Mouse (Mus musculus) heart, embryonic 14.5 days (tissue): ENCODE results near the gene Axin1. TPM values are rescaled to one million over a fixed set of nuclear protein-coding genes. Genes with fewer than 3 reads are reported as not detected.
"Not testable (repeated sequence)": the region's sequence is repeated elsewhere in the genome, so short reads cannot be mapped to it uniquely, and the experiment has no call there.

ENCODE experiments used
- ATAC-seq: fragments of 200-750 bp; cut with Nextera tagmentation; 2 replicates; pipeline ENCODE4 v1.8.0; 2017; ENCODE audit warnings: low read depth, moderate TSS enrichment; ENCODE audit not compliant: insufficient number of reproducible peaks, insufficient read depth, low FRiP score
- H3K27ac ChIP-seq, 2 experiments: fragments of 200-500 bp in 1 of 2; fragments of 300-500 bp in 1 of 2; sonication (generic) in 1 of 2; replicated peaks in 1 of 2; 2 replicates each; pipeline ENCODE4 v1.5.1; 2012 to 2014; ENCODE audit warnings: low read depth in 2 of 2, low read length in 2 of 2, control low read depth in 1 of 2, mild to moderate bottlenecking in 1 of 2, mixed read lengths in 1 of 2; ENCODE audit not compliant: control insufficient read depth in 1 of 2, insufficient read depth in 1 of 2
- H3K27me3 ChIP-seq: fragments of 300-500 bp; sonication (generic); 2 replicates; pipeline ENCODE4 v1.6.1; 2014; ENCODE audit warnings: mild to moderate bottlenecking, low read length, control low read depth; ENCODE audit not compliant: control insufficient read depth, insufficient read depth
- H3K36me3 ChIP-seq: fragments of 300-500 bp; sonication (generic); 2 replicates; pipeline ENCODE4 v1.6.1; 2014; ENCODE audit warnings: mild to moderate bottlenecking, control low read depth, low read length, mixed read lengths; ENCODE audit not compliant: control insufficient read depth, insufficient read depth
- H3K4me1 ChIP-seq, 2 experiments: fragments of 200-500 bp in 1 of 2; fragments of 300-500 bp in 1 of 2; sonication (generic) in 1 of 2; 2 replicates each; pipeline ENCODE4 v1.6.1; 2012 to 2014; ENCODE audit warnings: low read length in 2 of 2, control low read depth in 1 of 2, mixed read lengths in 1 of 2; ENCODE audit not compliant: control insufficient read depth in 2 of 2, insufficient read depth in 2 of 2
- H3K4me2 ChIP-seq: fragments of 300-500 bp; sonication (generic); 2 replicates; pipeline ENCODE4 v1.6.1; 2014; ENCODE audit warnings: mild to moderate bottlenecking, low read length
- H3K4me3 ChIP-seq, 2 experiments: fragments of 200-500 bp in 1 of 2; fragments of 300-500 bp in 1 of 2; sonication (generic) in 1 of 2; 2 replicates each; pipeline ENCODE4 v1.5.1; 2012 to 2014; ENCODE audit warnings: low read length in 2 of 2, mild to moderate bottlenecking in 2 of 2, control low read depth in 1 of 2, low read depth in 1 of 2, moderate library complexity in 1 of 2; ENCODE audit not compliant: control insufficient read depth in 1 of 2, insufficient read depth in 1 of 2
- H3K9ac ChIP-seq: fragments of 300-500 bp; sonication (generic); 2 replicates; pipeline ENCODE4 v1.6.1; 2014; ENCODE audit warnings: mild to moderate bottlenecking, low read length
- H3K9me3 ChIP-seq: fragments of 300-500 bp; sonication (generic); 2 replicates; pipeline ENCODE4 v1.6.1; 2016; ENCODE audit warnings: low read length, control low read depth; ENCODE audit not compliant: control insufficient read depth
- WGBS: fragments of 180-500 bp; shearing (Covaris S2); extraction: QIAGEN DNeasy Blood & Tissue Kit; methylation state at CpG from one replicate; pipeline ENCODE4 v1.1.7; 2014; 5-methylcytosine and 5-hydroxymethylcytosine counted together
- polyA plus RNA-seq: library from polyadenylated mRNA; unstranded; fragments of >200 nt; fragmentation: Nextera tagmentation; extraction: Ambion mirVana; gene quantifications from 2 replicates; pipeline ENCODE4 v1.2.1, GENCODE M21; 2014

The Axin1 gene
- polyA plus RNA-seq, 1 experiment from 2014 or later = 11.9 TPM

DNA sequence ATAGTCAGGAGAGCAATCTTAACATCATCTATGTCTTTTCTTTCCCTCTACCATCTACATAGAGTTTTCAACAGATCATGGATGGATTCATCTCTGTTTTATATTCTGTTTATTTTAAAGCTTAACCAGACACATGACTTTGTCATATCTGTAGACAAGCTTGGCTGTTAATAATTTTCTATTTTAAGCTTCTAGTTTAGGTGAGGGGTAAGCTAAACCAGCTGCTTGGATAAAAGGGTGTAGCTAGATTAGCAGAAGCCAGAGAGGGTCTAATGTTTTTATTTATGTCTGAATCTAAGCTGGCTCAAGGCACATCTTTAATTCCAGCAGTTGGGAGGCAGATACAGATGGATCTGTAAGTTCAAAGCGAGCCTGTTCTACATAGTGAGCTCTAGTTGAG is 24.2 kb downstream of the Axin1 start:
- H3K9ac ChIP-seq = no peak overlapping the region
- no peak overlapping the region; a peak in 1 of 4 replicates for H3K27ac ChIP-seq
- no peaks in the 10 kb centered on the region for H3K27me3 ChIP-seq
- no peak for ATAC-seq
- no peaks in the 10 kb centered on the region for H3K9me3 ChIP-seq
- WGBS = 83% methylated on average over 1 of the region's 1 CpGs
- H3K4me3 ChIP-seq = no peak overlapping the region
- 0 out of 2 replicates have a peak overlapping the region, but pooled peaks have one; percentile 0 for H3K4me2 ChIP-seq
- H3K36me3 ChIP-seq = no peaks in the 10 kb centered on the region
- peaks cover 0 to 11% of the 10 kb centered on the region in 2 experiments; a peak in 2 of 4 replicates for H3K4me1 ChIP-seq

DNA sequence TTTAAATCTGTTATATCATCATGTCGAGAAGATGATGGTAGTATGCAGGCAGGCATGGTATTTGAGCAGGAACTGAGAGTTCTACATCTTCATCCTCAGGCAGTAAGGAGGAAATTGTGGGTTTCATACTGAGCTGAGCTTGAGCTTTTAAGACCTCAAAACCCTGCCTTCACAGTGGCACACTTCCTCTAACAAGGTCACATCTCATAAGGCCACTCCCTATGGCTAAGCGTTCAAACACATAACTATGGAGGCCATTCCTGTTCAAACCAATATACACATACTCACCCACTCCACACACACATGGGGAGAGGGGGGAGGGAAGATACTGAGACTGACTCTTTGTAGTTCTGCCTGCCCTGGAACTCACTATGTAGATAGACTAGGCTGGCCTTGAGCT is 29.6 kb downstream of the Axin1 start:
- Histone ChIP-seq H3K27ac (no peak overlapping the region), H3K9me3 (no peaks in the 10 kb centered on the region), H3K27me3 (no peaks in the 10 kb centered on the region), H3K4me3 (no peak overlapping the region), H3K4me2 (no peak overlapping the region), H3K9ac (no peak overlapping the region), H3K36me3 (0 out of 2 replicates have a peak, but pooled peaks cover under 1% of the 10 kb centered on the region), H3K4me1 (peaks cover 0 to 2% of the 10 kb centered on the region in 2 experiments; a peak in 2 of 4 replicates)
- 88% methylated on average over 2 of the region's 2 CpGs for WGBS
- no peak for ATAC-seq

DNA sequence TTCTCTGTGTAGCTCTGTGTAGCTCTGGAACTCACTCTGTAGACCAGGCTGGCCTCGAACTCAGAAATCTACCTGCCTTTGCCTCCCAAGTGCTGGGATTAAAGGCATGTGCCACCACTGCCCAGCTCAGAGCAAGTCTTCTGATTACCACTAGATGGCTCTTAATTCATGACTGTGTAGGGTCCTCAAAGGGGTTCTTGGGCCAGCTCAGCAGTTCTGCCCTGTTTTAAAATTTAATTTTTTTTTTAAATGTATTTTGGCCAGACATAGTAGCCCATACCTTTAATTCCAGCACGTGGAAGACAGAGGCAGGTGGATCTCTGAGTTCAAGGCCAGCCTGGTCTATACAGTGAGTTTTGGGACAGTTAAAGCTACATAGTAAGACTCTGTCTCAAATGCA is 36.8 kb downstream of the Axin1 start:
- WGBS = 83% methylated on average over 2 of the region's 2 CpGs
- H3K4me2 ChIP-seq, H3K9ac ChIP-seq, H3K4me1 ChIP-seq, H3K9me3 ChIP-seq, H3K27me3 ChIP-seq, ATAC-seq, H3K27ac ChIP-seq, H3K4me3 ChIP-seq: not testable (repeated sequence)
- H3K36me3 ChIP-seq = peaks cover 43% of the 10 kb centered on the region

DNA sequence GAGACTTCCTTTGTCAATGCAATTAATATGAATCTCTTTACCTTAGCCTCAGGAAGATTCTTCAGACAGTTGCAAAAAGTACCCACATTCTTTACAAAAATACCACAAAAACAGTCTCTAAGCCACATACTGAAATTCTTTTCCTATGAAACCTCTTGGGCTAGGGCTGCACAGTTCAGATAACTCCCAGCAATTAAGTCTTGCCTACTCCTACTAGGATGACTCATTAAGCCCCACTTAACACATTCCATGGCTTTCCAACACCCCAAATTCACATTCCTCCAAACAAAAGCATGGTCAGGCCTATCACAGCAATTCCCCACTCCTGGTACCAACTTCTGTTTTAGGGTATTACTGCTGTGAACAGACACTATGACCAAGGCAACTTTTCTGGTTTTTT is 40.1 kb downstream of the Axin1 start:
- ATAC-seq = no peak
- Histone ChIP-seq H3K4me2 (no peak overlapping the region), H3K27me3 (no peaks in the 10 kb centered on the region), H3K9me3 (no peaks in the 10 kb centered on the region), H3K27ac (no peak overlapping the region), H3K4me1 (no peaks in the 10 kb centered on the region), H3K9ac (no peak overlapping the region), H3K4me3 (no peak overlapping the region), H3K36me3 (peaks cover 56% of the 10 kb centered on the region)

DNA sequence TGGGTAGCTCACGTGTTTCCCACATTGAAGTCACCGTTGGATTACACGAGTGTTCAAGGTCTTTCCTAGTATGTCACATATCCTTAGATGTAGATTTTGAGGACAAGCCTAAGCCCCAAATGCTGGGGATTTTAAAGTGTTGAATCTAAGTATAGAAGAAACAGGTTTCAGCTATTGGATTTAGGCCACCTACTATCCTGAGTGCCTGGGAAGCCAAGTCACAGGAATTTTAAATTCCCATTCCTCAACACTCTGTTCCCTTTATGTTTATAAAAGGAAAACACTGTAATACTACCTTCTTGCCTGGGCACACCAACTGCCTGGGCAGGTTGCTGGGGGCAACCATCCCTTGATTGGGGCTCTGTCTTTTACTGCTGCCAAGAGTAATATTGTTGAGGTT is 42.7 kb downstream of the Axin1 start:
- H3K36me3 ChIP-seq = peaks cover 60% of the 10 kb centered on the region
- H3K4me3 ChIP-seq = no peak overlapping the region
- no peaks in the 10 kb centered on the region for H3K9me3 ChIP-seq
- H3K27me3 ChIP-seq = no peaks in the 10 kb centered on the region
- H3K4me1 ChIP-seq = no peaks in the 10 kb centered on the region
- H3K27ac ChIP-seq = no peak overlapping the region
- H3K9ac ChIP-seq = no peak overlapping the region
- 93% methylated on average over 3 of the region's 3 CpGs for WGBS
- no peak for ATAC-seq
- H3K4me2 ChIP-seq = no peak overlapping the region

DNA sequence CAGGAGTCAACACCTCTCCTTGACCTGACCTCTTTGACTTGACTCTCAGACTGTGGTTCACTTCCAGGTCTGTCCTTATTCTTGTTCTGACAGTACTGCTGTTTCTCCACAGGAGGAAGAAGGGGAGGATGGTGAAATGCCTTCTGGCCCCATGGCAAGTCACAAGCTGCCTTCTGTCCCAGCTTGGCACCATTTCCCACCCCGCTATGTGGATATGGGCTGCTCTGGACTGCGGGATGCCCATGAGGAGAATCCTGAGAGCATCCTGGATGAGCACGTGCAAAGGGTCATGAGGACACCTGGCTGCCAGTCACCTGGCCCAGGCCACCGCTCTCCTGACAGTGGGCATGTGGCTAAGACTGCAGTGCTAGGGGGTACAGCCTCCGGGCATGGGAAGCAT is 49.1 kb downstream of the Axin1 start:
- ATAC-seq = no peak
- peaks cover 98% of the 10 kb centered on the region for H3K36me3 ChIP-seq

DNA sequence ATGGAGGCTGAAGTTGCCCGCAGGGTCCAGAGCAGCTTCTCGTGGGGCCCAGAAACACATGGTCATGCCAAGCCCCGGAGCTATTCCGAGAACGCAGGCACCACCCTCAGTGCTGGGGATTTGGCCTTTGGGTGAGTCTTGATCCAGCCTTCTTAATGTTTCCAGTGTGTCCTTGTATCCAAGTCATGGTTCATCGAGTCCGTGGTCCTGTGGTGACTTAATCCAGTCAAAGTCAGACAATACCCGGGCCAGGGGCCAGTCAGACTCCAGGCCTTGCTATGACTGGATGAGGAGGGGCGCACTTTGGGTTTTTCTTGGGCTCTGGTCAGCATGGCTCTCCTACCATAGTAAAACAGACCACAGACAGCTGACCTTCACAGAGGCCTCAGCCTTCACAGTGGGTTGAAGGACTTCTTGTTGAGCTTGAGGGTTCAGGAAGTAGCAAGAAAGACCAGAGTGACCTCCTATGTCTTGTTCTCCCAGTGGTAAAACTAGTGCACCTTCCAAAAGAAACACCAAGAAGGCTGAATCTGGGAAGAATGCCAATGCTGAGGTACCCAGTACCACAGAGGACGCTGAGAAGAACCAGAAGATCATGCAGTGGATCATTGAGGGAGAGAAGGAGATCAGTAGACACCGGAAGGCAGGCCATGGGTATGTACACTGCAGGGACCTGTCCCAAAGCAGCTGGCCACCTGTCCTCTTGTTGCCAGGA is 49.8 kb downstream of the Axin1 start:
- Histone ChIP-seq H3K36me3 (peaks cover 99% of the 10 kb centered on the region), H3K4me1 (no peaks in the 10 kb centered on the region)
- ATAC-seq = no peak

More for the DNA sequence above, 49.1 kb downstream of the Axin1 start:
- 98% methylated on average over 5 of the region's 5 CpGs for WGBS
- Histone ChIP-seq H3K9ac (no peak overlapping the region), H3K4me2 (no peak overlapping the region), H3K27ac (no peak overlapping the region), H3K4me1 (no peaks in the 10 kb centered on the region), H3K4me3 (no peak overlapping the region), H3K9me3 (no peaks in the 10 kb centered on the region), H3K27me3 (no peaks in the 10 kb centered on the region)

DNA sequence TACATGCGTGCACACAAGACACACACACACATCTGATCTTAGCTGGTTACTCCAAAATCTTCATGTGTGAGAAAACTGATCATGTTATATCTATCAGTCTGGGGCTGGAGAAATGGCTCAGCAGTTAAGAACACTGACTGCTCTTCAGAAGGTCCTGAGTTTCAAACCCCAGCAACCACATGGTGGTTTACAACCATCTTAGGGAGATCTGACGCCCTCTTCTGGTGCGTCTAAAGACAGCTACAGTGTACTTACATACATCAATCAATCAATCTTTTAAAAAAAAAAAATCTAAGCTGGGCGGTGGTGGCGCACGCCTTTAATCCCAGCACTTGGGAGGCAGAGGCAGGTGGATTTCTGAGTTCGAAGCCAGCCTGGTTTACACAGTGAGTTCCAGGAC is 53.0 kb downstream of the Axin1 start:
- not testable (repeated sequence) for H3K4me2 ChIP-seq, ATAC-seq
- WGBS = 90% methylated on average over 7 of the region's 7 CpGs

More for the DNA sequence above, 49.8 kb downstream of the Axin1 start:
- H3K4me2 ChIP-seq = no peak overlapping the region
- no peak overlapping the region for H3K4me3 ChIP-seq
- no peak overlapping the region for H3K27ac ChIP-seq
- H3K27me3 ChIP-seq = no peaks in the 10 kb centered on the region
- H3K9me3 ChIP-seq = no peaks in the 10 kb centered on the region
- 90% methylated on average over 11 of the region's 11 CpGs for WGBS
- H3K9ac ChIP-seq = no peak overlapping the region

More for the DNA sequence above, 53.0 kb downstream of the Axin1 start:
- H3K9ac ChIP-seq, H3K9me3 ChIP-seq, H3K4me1 ChIP-seq, H3K4me3 ChIP-seq, H3K27ac ChIP-seq, H3K27me3 ChIP-seq: not testable (repeated sequence)
- H3K36me3 ChIP-seq = peaks cover 100% of the 10 kb centered on the region
